Mouse (Mus musculus) neutrophil, adult 5-6 weeks (primary cell): ENCODE measurements around the gene Dohh. TPM values are rescaled to one million over a fixed set of nuclear protein-coding genes. Genes with fewer than 3 reads are reported as not detected.

Source experiments
- ATAC-seq: fragments of 151-379, 151-347 bp; 2 replicates; pipeline ENCODE4 v1.8.0; 2017; ENCODE audit warnings: mild to moderate bottlenecking, moderate TSS enrichment; ENCODE audit not compliant: insufficient number of reproducible peaks, poor library complexity, low FRiP score, severe bottlenecking; ENCODE audit errors: extremely low read depth
- total RNA-seq: library from RNA; stranded (forward); fragments of 200-1000 nt; gene quantifications from 2 replicates; pipeline ENCODE4 v1.2.3, GENCODE M21; 2017

Dohh gene
- total RNA-seq, 1 experiment from 2014 or later: 11.2 TPM

DNA sequence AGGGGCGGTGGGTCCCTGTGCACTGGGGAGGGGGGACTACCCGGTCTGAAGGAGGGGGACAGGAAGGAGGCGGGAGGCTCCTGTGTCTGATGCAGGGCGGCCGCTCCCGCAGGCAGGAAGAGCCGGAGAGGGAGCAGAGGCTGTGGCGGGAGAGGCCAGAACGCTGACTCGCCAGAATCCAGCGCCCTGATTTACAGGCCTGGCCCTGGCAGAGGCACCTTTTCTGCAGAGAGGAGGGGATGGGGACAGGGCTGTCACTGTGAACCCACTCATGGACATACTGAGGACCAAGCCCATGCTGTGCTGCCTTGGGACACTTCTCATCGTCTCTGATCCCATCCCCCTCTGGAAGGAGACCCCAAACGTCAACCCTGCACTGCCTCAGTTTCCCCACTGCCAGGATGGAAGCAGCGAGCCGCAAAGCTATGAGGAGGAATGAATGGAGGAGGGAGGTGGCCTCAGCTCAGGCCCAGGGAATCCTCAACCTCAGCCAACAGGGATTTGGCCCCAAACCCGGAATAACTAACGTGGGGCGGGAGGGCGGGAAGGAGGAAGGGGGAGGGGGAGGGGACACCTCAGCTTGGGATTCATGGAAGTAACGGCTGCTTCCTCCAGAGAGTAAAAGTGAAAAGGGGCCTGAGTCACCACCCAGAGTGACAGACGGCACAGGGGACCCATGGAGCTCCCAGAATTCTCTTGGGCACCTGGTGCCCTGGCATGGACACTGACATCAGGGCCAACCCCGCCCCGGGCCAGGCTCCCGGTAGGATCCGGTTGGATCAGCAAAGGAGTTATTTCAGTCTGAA lies 40.2 kb downstream of the Dohh start:
- ATAC-seq: no peak

DNA sequence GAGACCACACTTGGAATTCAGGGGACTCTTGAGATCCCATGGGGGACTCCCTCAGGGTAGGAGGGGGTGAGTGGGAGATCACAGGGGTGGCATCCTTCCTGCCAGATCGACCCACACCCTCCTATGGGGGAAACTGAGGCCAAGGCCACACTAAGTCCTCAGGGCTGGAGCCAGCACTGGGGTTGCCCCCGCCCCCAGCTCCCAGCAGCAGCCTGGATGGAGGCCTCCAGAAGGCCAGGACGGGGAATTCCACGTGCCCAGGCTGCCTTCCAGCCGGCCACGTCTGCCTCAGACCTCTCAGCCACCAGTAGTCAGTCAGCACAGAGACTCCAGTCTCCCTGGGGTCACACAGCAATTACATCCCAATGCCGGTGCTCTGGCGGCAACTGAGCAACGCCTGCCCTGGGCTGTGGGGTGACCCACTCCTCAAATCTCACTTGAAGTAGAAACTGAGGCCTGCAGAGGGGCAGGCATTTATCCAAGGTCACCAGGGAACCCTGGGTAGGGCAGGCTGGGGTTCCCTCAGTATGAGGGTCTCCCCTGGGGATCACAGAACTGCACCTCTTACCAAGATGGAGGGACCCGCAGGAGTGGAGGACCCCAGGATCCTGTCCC lies 41.1 kb downstream of the Dohh start:
- ATAC-seq: no peak

DNA sequence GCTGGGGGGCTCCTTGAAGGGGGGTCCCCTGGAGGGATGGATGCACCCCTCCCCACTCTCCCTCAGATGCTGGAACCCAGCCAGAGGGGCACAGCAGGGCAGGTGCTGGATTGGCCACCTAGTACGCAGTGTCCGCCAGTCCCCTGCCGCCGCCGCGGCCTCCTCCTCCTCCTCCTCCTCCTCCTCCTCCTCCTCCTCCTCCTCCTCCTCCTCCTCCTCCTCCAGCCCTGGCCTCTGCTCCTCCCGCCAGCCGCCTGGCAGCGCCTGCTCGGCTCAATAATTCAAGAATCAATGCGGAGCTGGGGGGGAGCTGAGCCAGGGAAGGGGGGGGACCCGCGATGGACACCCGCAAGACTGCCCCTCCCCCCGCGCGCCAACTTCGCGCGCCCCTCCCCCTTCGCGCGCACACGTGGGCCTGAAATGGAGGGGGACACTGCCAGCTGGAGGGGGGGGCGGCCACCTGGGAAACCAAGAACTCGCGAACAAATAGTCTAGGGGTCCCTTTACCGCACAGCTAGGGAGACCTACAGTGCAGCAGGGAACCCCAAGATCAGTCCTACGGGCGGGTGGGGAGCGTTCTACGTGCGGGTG lies 41.9 kb downstream of the Dohh start:
- no peak for ATAC-seq

DNA sequence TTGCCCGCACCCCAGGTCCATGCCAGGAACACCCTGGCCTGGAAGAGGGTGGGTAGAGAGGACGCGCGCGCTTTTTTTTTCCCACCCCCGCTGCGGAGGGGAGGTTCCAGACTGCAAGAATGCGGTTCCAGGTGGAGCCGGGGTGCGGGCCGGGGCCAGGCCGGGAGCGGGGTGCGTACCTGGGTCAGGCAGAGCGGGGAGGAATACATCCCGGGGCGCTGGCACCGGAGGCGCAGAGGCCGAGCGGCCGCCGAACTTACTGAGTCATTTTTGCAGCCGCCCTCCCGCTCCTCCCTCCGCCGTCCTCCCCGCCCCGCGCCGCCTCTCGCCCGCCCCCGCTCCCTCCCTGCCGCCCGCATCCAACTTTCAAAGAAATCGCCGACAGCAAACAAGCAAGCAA lies 42.7 kb downstream of the Dohh start:
- ATAC-seq: no peak

DNA sequence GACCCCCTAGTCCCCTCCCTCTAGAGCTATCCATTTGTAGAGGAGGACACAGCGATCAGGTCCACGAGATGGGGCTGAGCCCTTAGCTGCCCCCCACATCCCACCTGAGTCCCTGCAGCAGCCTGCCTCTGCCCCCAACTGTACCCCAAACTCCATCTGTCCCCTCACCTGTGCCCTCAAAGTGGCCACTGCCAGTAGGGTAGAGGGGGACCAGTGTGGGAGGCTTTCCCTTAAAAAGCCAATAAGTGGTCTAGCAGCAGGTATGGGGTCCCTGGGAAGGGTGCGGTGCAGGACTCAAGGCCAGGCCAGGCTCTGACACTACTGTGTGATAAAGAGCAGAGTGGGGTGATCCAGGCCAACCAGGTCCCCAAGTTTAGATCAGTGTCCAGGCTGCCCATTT lies 43.1 kb downstream of the Dohh start:
- no peak for ATAC-seq

DNA sequence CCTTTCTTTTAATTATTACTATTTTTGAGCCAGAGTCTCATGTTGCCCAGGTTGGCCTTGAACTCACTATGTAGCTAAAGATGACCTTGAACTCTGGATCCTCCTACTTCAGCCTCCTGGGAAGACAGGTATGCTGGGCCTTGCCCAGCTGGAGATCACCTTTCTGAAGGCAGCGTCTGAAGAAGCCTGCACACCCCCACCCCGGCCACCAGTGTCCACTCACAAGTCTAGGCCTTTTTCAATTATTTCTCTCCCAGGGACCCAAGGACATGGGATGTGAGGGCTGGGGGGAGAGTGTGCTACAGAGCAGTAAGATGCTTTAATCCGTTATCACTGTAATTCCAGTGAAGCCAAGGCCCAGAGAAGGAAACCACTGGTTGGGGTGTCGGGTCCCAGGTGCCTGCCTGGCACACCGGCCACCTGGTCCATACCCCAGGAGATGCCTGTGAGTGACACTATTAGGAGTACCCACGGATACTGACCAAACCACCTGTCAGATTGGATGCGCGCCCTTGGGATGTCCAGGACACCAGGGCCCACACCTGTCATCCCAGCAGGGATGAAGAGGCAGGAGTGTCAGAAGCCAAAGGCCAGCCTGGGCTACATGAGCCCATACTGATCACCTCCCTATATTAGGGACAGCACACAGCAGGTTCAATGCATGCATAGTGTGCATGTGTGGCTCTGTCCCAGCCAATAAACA lies 43.7 kb downstream of the Dohh start:
- no peak for ATAC-seq

DNA sequence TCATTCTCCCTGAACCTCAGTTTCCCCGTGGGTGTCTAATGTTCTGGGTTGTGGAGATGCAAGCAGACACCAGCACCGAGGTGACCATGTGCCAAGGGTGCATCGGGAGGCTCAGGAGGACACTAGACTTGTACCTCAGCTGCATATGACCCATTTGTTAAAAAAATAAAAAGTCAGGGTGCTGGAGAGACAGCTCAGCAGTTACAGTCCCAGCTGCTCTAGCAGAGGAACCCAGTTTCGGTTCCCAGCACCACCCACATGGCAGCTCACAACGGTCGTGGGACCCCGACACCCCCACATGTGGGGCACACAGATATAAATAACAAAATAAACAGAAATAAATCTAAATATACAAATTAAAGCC lies 44.3 kb downstream of the Dohh start:
- no peak for ATAC-seq

DNA sequence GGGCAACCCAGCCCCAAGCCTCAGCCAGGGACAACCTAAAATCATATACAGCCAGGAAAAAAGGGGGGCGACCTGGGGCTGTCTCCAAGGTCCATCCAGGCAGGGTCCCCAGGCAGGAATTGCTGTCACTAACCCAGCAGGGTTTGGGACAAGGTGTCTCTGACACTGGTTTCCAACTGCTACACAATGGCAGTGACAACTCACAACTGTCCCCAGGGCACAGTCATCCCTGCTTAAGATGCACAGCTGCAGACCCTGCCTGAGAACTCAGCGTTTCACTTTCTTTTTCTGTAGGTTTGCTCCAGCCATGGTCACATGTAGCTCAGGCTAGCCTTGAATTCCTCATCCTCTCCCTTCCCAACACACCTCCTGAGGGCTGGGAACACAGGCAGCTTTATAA lies 44.9 kb downstream of the Dohh start:
- ATAC-seq: no peak

DNA sequence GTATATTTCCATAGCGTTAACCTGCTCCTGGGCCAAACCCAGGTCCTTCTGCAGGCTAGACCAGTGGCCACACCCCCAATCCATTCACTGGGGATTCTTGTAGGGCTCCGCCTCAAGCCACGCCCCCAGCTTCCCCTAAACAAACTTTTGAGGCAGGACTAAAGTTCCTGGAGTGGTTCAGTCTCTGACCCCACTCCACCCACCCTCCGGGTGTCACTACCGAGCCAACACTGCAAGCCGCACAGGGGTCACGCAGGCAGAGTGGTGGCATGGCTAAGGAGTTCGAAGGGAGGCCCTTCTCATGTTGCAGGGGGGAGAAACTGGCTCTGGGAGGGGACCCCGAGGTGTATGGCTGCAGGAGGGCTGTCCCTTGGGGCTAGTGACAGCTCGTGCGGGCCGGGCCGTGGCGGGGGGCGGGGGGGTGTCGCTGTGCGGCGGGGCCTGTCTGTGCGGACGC lies 45.4 kb downstream of the Dohh start:
- peak; percentile 17; the same call in 1 of the 2 replicates for ATAC-seq

DNA sequence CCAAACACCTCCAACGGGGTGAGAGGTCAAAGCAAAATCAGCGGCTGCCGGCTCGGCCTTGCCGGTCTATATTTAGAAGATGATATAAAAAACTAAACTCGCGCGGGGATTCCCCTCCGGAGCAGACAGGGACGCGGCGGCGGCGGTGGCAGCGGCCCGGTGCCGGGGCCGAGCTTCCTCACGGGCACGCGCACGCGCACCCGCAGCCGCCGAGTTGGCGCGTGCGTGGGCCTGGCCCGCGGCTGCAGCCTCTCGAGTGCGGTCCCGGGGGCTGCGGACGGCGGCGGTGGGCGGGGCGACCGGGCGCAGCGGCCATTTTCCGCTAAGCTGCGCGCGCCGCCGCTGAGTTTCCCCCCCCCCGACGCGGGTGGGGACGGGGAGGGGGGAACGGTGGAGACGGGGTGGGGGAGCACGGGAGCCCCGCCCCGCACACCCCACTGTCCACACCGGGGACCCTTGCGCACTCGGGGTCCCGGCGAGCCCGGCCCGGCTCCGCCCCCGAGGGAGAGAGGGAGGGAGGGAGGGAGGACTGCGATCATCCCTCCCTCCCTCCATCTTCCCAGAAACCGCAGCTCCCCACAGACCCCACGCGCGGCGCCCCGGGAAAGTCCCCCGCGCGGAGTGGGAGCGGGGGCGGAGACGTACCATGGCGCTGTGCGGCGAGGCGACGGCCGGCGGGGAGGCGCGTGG lies 46.1 kb downstream of the Dohh start:
- ATAC-seq: no peak

DNA sequence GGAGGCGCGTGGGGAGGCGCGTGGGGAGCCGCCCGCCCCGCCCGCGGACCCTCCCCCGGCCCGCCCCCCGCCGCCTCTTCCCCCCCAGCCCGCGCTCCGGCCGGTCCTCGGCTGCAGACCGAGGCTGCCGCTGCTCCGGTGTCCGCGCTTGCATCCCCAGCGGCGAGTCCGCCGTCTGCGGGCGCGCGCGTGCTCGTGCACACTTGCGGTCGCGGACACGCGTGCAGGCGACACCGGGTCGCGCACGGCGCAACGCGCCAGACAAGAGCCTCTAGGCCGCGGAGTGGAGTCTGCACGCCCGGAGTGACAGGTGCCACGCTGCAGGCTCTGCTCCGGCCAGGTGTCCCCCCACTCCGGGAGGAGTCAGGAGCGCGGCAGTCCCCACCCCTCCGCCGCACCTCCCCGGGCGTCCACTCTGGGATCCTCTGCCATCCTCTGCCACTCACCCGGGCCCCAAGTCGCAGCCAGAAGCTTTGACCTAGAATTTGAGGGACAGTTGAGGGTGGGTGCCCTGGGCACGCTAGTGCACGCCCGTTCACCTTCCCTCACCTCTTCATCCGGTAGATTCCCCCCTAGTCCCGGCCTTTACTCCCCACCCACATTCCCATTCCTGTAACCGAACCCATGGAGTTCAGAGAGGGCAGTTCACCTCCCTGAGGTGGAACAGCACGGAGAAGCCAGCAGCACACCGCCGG lies 46.8 kb downstream of the Dohh start:
- no peak for ATAC-seq

DNA sequence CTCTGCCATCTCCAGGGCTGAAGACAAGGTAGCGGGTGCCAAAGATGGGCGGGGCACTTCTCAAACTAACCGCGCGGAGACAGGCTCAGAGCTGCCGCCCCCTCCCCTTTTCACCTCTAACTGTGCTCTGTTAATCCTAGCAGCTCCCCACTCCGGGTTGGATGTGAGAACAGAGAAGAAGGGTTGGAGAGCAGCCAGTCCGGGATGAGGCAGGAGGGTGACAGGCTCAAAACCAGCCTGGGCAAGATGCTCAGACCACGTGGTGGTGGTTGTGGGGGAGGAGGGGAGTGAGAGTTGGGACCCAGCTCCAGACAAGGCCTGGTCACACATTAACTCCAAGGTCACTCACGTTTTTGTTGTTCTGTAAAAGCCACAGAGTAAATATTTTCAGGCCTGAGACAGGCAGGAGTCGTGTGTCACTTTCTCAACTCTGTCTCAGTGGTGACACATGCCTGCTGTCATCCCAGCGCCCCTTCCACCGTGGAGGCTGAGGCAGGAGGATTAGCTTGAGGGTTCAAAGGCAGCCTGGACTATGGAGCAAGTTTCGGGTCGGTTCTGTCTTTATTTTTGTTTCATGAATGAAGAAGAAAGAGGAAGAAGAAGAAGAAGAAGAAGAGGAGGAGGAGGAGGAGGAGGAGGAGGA lies 47.4 kb downstream of the Dohh start:
- no peak for ATAC-seq

DNA sequence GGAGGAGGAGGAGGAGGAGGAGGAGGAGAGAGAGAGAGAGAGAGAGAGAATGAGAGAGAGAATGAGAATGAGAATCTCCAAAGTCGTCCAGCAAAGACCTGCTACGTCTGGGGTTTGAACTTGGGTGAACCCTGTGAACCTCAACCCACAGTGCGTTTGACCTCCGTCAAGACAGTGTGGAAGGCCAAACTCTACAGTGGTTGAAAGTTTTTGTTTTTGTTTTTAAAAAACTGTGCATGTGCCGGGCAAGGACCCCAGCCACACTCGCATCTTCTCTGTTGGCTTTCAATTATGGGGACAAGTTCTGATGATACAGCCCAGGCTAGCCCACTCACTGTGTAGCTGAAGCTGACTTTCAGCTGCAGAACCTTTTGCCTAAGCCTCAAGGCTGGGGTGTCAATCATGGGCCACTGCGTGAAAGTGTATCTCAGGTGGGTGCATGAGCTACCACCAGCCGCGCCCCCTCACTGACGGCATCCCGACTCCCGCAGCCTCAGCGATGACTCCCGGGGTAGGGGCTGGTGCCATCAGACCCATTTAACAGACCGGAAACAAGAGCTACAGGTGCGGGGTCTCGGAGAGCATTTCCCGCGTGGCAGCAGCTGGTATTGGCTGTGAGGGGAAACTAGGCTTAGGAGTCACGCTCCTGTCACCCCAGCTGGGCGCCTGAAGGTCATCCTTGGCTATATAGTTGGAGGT lies 48.1 kb downstream of the Dohh start:
- ATAC-seq: peak; percentile 1; the same call in 1 of the 2 replicates

DNA sequence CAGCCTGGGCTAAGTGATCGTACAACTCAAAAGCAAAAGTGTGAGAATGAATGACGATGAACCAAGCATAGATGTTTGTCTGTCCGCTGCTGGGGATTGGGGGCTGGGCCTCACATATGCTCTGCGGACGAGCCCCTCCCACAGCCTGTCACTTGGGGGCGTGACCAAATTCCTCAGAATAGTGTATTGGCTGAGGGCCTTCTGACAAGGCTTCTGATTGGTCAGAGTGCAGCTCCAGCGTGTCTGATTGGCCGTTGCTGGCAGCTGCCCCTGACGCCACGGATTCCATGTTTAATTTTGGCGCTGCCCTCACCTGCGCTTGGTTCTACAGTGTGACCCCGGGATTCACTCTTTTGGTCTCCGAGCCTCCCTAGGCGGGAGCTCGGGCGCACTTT lies 48.6 kb downstream of the Dohh start:
- ATAC-seq: peak; percentile 86

DNA sequence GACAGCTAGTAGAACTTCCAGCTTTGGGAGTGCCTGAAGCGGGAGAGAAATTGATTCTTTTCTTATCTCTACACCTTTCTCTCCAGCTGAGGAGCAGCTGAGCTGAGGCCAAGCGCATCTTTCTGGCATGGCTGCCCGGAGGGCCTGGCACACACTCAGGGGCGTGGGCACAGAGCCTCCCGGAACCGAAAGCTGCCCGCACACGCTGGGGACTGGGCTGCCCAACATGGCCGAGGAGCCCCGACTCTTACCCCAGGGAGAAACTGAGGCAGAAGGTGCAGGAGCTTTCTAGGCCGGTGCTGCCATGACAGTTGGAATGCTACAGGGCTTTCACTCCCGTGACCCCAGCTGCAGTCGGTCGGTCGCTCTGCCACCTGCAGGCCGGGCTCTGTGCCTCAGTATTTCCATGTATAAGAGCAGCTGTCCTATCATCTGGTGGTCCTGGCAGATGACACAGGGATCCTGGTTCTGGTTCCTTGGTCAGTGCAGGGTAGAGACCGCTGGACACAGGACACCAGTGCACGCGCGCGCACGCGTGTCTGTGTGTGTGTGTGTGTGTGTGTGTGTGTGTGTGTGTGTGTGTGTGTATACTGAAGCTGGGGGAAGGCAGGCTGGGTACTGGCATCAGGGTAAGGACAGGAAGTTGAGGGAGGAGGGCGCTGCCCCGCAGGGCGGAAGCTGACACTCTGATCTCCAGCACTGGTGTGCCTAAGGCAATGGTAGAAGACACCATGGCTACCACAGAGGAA lies 49.5 kb downstream of the Dohh start:
- peak; percentile 45 for ATAC-seq

DNA sequence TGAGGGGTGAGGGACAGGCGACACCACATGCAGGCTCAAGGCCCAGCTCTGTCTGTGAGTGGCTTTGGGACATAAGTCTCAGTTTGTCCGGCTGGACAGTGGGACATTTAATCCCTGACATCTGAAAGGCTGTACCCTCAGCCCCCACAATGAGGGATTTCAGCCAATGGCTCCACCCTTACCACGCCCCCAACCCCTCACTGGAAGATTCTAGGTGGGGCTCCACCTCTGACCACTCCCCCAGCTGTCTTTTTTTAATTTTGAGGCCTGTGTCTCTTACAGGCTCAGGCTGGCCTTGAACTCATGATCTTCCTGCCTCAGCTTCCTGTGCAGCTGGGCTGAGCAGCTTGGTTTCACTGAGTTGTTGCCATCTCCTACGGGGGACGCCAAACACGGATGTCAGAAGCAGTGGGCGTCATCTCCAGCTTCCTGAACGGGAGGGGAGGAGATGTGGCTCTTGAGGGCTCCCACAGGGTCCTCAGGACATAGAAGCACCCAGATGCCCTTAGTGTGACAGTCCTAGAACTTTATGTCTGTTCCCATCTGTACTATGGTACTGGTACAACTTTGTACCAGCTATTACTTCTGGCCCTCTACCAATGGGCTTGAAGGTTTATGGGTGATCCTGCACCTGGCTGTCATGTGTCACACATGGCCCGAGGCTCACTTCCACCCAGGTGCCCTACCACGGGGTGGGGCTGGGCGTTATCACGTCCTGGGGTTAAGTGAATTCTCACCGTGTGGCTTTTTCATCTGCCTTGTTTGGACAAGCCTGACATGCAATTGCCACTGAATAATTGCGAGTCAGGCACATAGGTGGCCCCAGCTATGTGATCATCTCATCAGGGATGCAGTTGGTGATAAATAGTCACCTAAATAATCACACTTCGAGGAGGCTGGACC lies 50.4 kb downstream of the Dohh start:
- ATAC-seq: no peak
